Mouse (Mus musculus) T-helper 1 cell (primary cell): ENCODE results near the gene Hoxd11.

Source experiments
- in situ Hi-C: fragments of 300-600 bp; cut with MboI, MseI; formaldehyde crosslinking; loops from one replicate; pipeline ENCODE4 v1.15.1; 2025; ENCODE audit warnings: high pct_unique_total_duplicates

Gene Hoxd11

GRCm38 (mm10) chr2:74661685-74662084, 17.7 kb upstream of the Hoxd11 start:
- in situ Hi-C loops, result loop anchor here (25.0 kb wide), 1 partner anchor 699 kb away; no protein-coding TSS in a partner anchor

GRCm38 (mm10) chr2:74663291-74663925, 15.9 kb upstream of the Hoxd11 start:
- in situ Hi-C loops, result loop anchor here (25.0 kb wide), 1 partner anchor 701 kb away; no protein-coding TSS in a partner anchor

GRCm38 (mm10) chr2:74666411-74666810, 12.9 kb upstream of the Hoxd11 start:
- in situ Hi-C loops, result loop anchor here (25.0 kb wide), 1 partner anchor 704 kb away; no protein-coding TSS in a partner anchor

- in situ Hi-C loops, result loop anchor here (25.0 kb wide), 1 partner anchor 705 kb away; no protein-coding TSS in a partner anchor
Observed at GRCm38 (mm10) chr2:74667191-74667841, 12.0 kb upstream of the Hoxd11 start.

- in situ Hi-C loops, result loop anchor here (25.0 kb wide), 1 partner anchor 706 kb away; no protein-coding TSS in a partner anchor
Observed at GRCm38 (mm10) chr2:74667842-74668357, 11.5 kb upstream of the Hoxd11 start, which contains the start of gene Hoxd13. TSS of gene Hoxd13 (plus strand) at chr2:74668310.

GRCm38 (mm10) chr2:74668370-74669229, 10.8 kb upstream of the Hoxd11 start:
- in situ Hi-C loops, result loop anchor here (25.0 kb wide), 1 partner anchor 706 kb away; no protein-coding TSS in a partner anchor

GRCm38 (mm10) chr2:74669230-74669578, 10.2 kb upstream of the Hoxd11 start:
- in situ Hi-C loops, result loop anchor here (25.0 kb wide), 1 partner anchor 707 kb away; no protein-coding TSS in a partner anchor

GRCm38 (mm10) chr2:74669650-74670235, 9.6 kb upstream of the Hoxd11 start:
- in situ Hi-C loops, result loop anchor here (25.0 kb wide), 1 partner anchor 707 kb away; no protein-coding TSS in a partner anchor

- in situ Hi-C loops, result loop anchor here (25.0 kb wide), 1 partner anchor 708 kb away; no protein-coding TSS in a partner anchor
Observed at GRCm38 (mm10) chr2:74670632-74671188, 8.6 kb upstream of the Hoxd11 start.

GRCm38 (mm10) chr2:74671847-74672246, 7.5 kb upstream of the Hoxd11 start:
- in situ Hi-C loops, result loop anchor here (25.0 kb wide), 1 partner anchor 710 kb away; no protein-coding TSS in a partner anchor

- in situ Hi-C loops, result loop anchor here (25.0 kb wide), 1 partner anchor 710 kb away; no protein-coding TSS in a partner anchor
Observed at GRCm38 (mm10) chr2:74672481-74673362, 6.6 kb upstream of the Hoxd11 start.

- in situ Hi-C loops, result loop anchor here (25.0 kb wide), 1 partner anchor 712 kb away; no protein-coding TSS in a partner anchor
Observed at GRCm38 (mm10) chr2:74673835-74674425, 5.4 kb upstream of the Hoxd11 start.

- in situ Hi-C loops, result loop anchor here (25.0 kb wide), 1 partner anchor 713 kb away; no protein-coding TSS in a partner anchor
Observed at GRCm38 (mm10) chr2:74674881-74675665, 4.3 kb upstream of the Hoxd11 start, which contains the start of gene Hoxd12. TSS of gene Hoxd12 (plus strand) at chr2:74675013.

GRCm38 (mm10) chr2:74675666-74676282, 3.6 kb upstream of the Hoxd11 start:
- in situ Hi-C loops, result no loop called here

GRCm38 (mm10) chr2:74676376-74677052, 2.8 kb upstream of the Hoxd11 start:
- in situ Hi-C loops, result no loop called here

GRCm38 (mm10) chr2:74677106-74677505, 2.3 kb upstream of the Hoxd11 start:
- in situ Hi-C loops, result no loop called here

- in situ Hi-C loops, result no loop called here
Observed at GRCm38 (mm10) chr2:74679596-74679971, 227 bp downstream of the Hoxd11 start.
